Mouse (Mus musculus): ENCODE results near the gene Slc10a4. TPM values are rescaled to one million over a fixed set of nuclear protein-coding genes. Genes with fewer than 3 reads are reported as not detected.
"Not testable (repeated sequence)": the region's sequence is repeated elsewhere in the genome, so short reads cannot be mapped to it uniquely, and the experiment has no call there.

Gene Slc10a4
- under 1 TPM in 1 of 2 experiments, not detected in 1; 0.13 TPM for total RNA-seq (2021)
- long read RNA-seq, experiment 1, result 0 reads
- long read RNA-seq, experiment 2, result 0 reads

DNA sequence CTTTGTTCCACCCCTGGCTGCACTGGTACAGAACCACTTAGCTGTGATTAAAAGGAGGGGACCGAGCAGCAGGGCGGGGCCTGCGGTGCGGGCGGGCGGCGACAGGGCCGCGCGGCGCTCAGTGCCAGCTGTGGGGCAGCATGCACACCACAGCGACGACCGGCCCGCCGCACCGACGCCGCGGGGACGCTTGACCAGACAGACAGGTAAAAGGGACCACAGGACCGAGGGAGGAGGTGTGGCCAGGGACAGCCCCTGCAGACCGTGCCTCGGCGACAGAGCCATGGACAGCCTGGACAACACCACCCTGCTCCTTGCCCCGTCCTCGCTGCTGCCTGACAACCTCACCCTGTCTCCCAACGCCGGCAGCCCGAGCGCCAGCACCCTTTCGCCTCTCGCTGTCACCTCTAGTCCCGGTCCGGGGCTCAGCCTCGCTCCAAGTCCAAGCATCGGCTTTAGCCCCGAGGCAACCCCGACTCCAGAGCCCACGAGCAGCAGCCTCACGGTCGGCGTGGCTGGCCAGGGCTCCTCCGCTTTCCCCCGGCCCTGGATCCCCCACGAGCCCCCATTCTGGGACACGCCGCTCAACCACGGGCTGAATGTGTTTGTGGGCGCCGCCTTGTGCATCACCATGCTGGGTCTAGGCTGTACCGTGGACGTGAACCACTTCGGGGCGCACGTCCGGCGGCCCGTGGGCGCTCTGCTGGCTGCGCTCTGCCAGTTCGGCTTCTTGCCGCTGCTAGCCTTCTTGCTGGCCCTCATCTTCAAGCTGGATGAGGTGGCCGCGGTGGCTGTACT is at the start of gene Slc10a4:
Slc10a4 (plus strand) TSS at position 100 of the 798 bp plus-strand sequence.
- intact Hi-C loops (cut with DNase I), result loop anchor here (5.0 kb wide), 1 partner anchor 420 kb away; the partner anchor contains the start of gene Gm5868
- DNase-seq, result no peak

GRCm38 (mm10) chr5:72957281-72957680 is 49.4 kb upstream of the Slc10a4 start:
- intact Hi-C loops (cut with DNase I), result no loop called here
- no peak for DNase-seq

GRCm38 (mm10) chr5:72960096-72960495 is 46.6 kb upstream of the Slc10a4 start:
- intact Hi-C loops (cut with DNase I), result loop anchor here (1.0 kb wide), 1 partner anchor 70 kb away; no protein-coding TSS in a partner anchor
- DNase-seq, result no peak

DNA sequence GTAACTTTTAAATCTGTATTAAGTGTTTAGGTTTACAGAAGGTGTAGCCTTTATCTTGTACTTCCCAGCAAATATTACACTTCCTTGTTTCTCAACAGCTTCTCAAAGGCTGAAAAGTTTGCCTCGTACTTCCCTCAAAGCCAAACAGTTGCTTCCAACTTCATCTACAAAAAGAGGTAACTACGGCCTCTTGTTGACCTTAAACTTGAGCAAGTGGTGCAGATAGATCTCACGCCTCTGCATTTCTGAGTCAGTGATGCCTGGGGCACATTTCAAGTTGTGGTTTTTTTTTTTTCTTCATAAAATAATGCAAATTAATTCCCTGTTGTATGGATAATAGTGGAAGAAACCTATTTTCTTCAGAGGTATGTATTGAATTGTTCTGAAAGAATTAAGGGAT is 41.0 kb upstream of the Slc10a4 start:
- DNase-seq, result no peak
- intact Hi-C loops (cut with DNase I), result no loop called here

DNA sequence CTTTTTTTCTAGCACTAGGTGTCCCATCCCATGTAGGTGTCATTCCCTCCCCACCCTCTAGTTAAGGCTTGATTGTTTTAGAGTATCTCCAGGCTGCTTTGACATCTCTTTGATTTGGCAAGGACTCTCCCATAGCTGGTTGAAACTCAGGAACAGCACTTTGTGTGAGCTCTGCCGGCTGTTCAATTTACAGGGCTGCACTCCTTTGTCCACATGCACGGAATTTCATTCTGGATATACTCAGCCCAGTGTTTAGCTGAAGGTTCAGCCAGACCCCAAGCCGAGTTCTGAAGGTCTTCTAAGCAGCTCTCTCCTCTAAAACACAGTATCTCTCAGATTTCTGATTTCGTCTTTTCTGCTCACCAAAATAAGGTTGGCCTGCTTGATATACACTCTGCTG is 34.2 kb upstream of the Slc10a4 start:
- DNase-seq, result no peak
- intact Hi-C loops (cut with DNase I), result no loop called here

GRCm38 (mm10) chr5:72972934-72973333 is 33.7 kb upstream of the Slc10a4 start:
- intact Hi-C loops (cut with DNase I), result no loop called here
- no peak for DNase-seq

GRCm38 (mm10) chr5:72974602-72975001 is 32.1 kb upstream of the Slc10a4 start, which contains the start of gene Gm10135:
TSS of gene Gm10135 (minus strand) at chr5:72974702.
- DNase-seq, result no peak
- intact Hi-C loops (cut with DNase I), result no loop called here

DNA sequence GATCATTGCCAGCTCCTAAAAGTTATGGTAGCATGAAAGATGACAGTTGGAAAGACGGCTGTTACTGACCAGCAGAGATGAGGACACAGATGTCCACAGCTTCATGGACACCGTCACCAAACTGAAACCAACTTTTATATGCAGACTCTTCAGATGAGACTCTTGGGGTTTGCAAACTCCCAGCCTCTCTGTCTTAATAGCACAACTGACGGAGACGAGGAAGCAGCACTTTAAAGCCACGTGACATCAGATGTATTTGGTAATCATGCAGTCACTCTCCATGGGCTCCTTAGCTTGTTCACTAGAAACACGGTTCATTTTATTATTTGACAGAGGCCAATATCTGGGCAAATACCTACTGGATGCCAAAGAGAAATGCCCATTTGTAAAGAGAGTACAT is 30.7 kb upstream of the Slc10a4 start:
- intact Hi-C loops (cut with DNase I), result no loop called here
- no peak for DNase-seq

DNA sequence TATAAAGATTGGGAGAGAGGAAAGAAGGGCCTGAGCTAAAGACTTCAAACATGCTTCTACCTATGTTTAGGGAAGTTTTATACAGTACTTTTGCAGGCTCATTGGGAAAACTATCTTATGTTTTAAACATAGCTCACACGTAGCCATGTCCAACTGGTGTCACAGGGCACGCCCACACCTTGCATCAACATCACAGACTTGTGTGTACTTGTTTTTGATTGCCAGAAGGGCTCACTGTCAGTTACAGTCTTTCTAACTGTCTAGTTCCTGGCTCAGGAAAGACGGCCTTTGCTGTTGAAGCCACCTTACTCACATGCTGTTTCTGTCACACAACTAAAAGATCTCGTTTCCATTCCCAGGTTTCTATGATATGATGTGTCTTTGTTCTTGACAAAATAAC is 30.1 kb upstream of the Slc10a4 start:
- intact Hi-C loops (cut with DNase I), result no loop called here
- DNase-seq, result no peak

DNA sequence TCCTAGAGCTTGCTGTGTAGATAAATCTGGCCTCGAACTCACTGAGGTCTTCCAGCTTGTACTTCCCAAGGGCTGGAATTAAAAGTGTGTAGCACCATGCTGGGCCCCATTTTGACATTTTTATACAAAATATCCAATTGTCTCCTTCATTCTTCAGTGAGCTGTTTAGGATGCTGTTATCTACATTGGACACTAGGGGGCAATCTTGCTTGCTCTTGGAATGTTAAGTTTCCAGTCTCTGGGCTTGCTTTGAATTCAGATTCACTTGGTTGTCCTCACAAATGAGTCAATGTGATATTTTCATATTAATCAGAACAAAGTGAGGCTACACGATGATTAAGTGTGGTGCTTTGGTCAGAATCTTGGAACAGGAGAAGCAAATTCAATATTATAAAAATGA is 22.6 kb upstream of the Slc10a4 start:
- no peak for DNase-seq
- intact Hi-C loops (cut with DNase I), result loop anchor here (2.0 kb wide), 2 partner anchors 89 to 399 kb away; no protein-coding TSS in a partner anchor

- intact Hi-C loops (cut with DNase I), result no loop called here
Observed at GRCm38 (mm10) chr5:72987786-72988185, 18.9 kb upstream of the Slc10a4 start.

GRCm38 (mm10) chr5:72989756-72990155 is 16.9 kb upstream of the Slc10a4 start:
- DNase-seq, result no peak
- intact Hi-C loops (cut with DNase I), result no loop called here

More at GRCm38 (mm10) chr5:72987786-72988185, 18.9 kb upstream of the Slc10a4 start:
- DNase-seq, result no peak

DNA sequence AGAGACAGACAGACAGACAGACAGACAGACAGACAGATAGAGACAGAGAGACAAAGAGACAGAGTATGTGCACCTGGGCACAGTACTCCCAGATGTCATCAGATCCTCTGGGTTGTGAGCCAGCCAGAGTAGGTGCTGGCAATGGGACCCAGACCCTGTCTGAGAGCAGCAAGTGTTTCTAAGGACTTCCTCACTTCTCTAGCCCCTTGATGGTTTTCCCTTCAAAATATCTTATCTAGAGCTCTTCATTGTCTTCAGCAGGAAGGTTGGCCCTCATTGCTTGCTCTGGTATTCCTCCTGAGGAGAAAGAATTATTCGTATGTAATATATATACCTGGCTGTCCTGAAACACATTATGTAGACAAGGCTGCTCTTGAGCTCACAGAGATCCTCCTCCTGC is 14.2 kb upstream of the Slc10a4 start:
- DNase-seq, result no peak
- intact Hi-C loops (cut with DNase I), result no loop called here

- no peak for DNase-seq
- intact Hi-C loops (cut with DNase I), result no loop called here
Observed at GRCm38 (mm10) chr5:72994424-72994823, 12.3 kb upstream of the Slc10a4 start.

DNA sequence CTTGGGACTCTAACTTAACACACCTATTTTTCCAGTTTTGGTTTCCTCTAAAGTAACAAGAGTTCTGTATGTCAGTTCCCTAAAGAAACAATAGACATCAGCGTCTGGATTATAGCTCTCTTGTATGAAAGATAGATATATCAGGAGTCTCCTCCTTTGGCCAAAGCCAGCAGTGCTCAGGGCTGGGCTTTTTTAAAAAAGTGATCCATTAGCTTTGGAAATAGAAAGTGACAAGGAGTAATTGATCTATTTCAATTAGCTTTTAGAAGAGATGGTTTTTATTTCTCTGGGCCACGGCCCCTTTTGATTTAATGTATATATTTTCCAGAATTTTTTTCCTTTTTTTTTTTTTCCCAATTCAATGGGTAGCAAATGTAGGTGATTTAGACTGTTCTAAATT is 11.8 kb upstream of the Slc10a4 start:
- no peak for DNase-seq
- intact Hi-C loops (cut with DNase I), result loop anchor here (5.0 kb wide), 1 partner anchor 398 kb away; no protein-coding TSS in a partner anchor

- intact Hi-C loops (cut with DNase I), result loop anchor here (5.0 kb wide), 1 partner anchor 398 kb away; no protein-coding TSS in a partner anchor
- DNase-seq, result no peak
Observed at GRCm38 (mm10) chr5:72995379-72995778, 11.3 kb upstream of the Slc10a4 start.

GRCm38 (mm10) chr5:72998546-72998945 is 8.1 kb upstream of the Slc10a4 start:
- DNase-seq, result not testable (repeated sequence)
- intact Hi-C loops (cut with DNase I), result loop anchor here (5.0 kb wide), 1 partner anchor 401 kb away; no protein-coding TSS in a partner anchor

- intact Hi-C loops (cut with DNase I), result no loop called here
- no peak for DNase-seq
Observed at GRCm38 (mm10) chr5:73004046-73004445, 2.6 kb upstream of the Slc10a4 start.

GRCm38 (mm10) chr5:73007582-73007959 is 888 bp downstream of the Slc10a4 start:
- no peak for DNase-seq
- intact Hi-C loops (cut with DNase I), result loop anchor here (5.0 kb wide), 1 partner anchor 420 kb away; the partner anchor contains the start of gene Gm5868

DNA sequence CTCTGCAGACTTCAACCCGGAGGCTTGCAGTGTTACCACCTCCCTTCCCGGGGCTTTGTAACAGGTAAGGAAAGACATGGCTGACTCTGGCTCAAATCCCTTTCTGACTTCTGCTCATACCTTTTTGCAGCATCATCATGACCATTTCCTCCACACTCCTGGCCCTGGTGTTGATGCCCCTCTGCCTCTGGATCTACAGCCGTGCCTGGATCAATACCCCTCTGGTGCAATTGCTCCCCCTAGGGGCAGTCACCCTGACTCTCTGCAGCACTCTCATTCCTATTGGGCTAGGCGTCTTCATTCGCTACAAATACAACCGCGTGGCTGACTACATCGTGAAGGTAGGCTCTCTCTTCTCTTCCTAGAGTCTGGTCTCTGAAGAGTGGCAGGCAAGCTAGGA is 1.5 kb downstream of the Slc10a4 start:
- not testable (repeated sequence) for DNase-seq

DNA sequence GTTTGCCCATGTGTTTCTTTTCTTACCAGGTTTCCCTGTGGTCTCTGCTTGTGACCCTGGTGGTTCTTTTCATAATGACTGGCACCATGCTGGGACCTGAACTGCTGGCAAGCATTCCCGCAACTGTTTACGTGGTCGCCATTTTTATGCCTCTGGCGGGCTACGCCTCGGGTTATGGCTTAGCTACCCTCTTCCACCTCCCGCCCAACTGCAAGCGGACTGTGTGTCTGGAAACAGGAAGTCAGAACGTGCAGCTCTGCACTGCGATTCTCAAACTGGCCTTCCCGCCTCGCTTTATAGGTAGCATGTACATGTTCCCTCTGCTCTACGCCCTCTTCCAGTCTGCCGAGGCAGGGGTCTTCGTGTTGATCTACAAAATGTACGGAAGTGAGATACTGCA is 5.1 kb downstream of the Slc10a4 start:
- intact Hi-C loops (cut with DNase I); DNase-seq: not testable (repeated sequence)

More for the DNA sequence above, 1.5 kb downstream of the Slc10a4 start:
- intact Hi-C loops (cut with DNase I), result loop anchor here (5.0 kb wide), 1 partner anchor 421 kb away; the partner anchor contains the start of gene Gm5868
